Comparison of ENCODE assay signal across 20 mouse cellular contexts in the genomic region with DNA sequence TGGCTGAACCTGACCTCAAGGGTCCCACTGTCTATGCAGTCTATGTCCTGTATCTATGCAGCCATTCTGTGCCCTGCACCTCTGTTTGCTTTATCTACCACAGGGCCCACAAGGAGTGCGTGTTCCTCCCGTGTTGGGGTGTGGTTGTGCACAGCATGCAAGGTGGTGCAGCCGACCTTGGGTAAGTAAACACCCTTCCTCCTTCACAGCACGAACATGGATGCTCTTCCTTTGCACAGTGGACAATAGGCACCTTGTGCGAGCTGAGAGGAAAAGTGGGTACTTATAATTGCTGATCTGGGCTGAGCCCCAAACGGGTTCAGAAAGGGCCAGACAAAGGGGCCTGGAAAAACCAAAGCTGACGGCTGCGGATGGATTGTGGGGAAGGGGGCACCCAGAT.
DNase-seq lines count a peak whose midpoint lies in the region; ATAC-seq and TF ChIP-seq lines count a peak whose summit lies in the region.
"Had no signal": no experiment of that assay in that cellular context is flagged by ENCODE, and none has a peak within 500 bp of the region (broad histone marks: within the 10 kb centered on the region; RNA-seq: fewer than 3 reads in every experiment).

No protein-coding gene starts in this region.

- H3K27me3 ChIP-seq in lung, embryonic 15.5 days, result no peaks in the 10 kb centered on the region
- no peaks in the 10 kb centered on the region for H3K27me3 ChIP-seq in embryonic facial prominence, embryonic 11.5 days (ENCODE audit: control insufficient read depth, insufficient read depth, low read length)
- no peaks in the 10 kb centered on the region for H3K27me3 ChIP-seq in limb, embryonic 10.5 days (ENCODE audit: low read depth, poor library complexity, severe bottlenecking)
- H3K27me3 ChIP-seq: hindbrain, embryonic 15.5 days; neural tube, embryonic 13.5 days had no signal

- peak; percentile 41 for ATAC-seq in lung, embryonic 15.5 days (ENCODE audit: borderline replicate concordance, extremely low read depth, low FRiP score, low TSS enrichment)
- no peak for ATAC-seq in embryonic facial prominence, embryonic 11.5 days (replicated peaks; ENCODE audit: insufficient number of reproducible peaks, low FRiP score, low TSS enrichment, low read depth)
- ATAC-seq: liver, postnatal 0 days had no signal

- H3K4me1 ChIP-seq in lung, embryonic 15.5 days, result peaks cover 18% of the 10 kb centered on the region
- H3K4me1 ChIP-seq in embryonic facial prominence, embryonic 11.5 days (ENCODE audit: control insufficient read depth, insufficient read depth, low read length), result peaks cover 5% of the 10 kb centered on the region
- peaks cover 28% of the 10 kb centered on the region for H3K4me1 ChIP-seq in limb, embryonic 10.5 days

- no peaks in the 10 kb centered on the region for H3K36me3 ChIP-seq in lung, embryonic 15.5 days
- no peaks in the 10 kb centered on the region for H3K36me3 ChIP-seq in embryonic facial prominence, embryonic 11.5 days (replicated peaks; ENCODE audit: control insufficient read depth, insufficient read depth, low read depth, low read length)
- no peaks in the 10 kb centered on the region for H3K36me3 ChIP-seq in limb, embryonic 10.5 days
- H3K36me3 ChIP-seq: hindbrain, embryonic 15.5 days; neural tube, embryonic 13.5 days had no signal

- no peak overlapping the region for H3K9ac ChIP-seq in lung, embryonic 15.5 days
- H3K9ac ChIP-seq in embryonic facial prominence, embryonic 11.5 days (replicated peaks; ENCODE audit: low read length), result peak overlapping the region; percentile 3; the same call in 1 of the 2 replicates
- H3K9ac ChIP-seq: hindbrain, embryonic 15.5 days; liver, postnatal 0 days; neural tube, embryonic 13.5 days had no signal

- DNase-seq in lung, postnatal 36 days, result no peak
- peak; percentile 35 for DNase-seq in brain, embryonic 14.5 days (ENCODE audit: low read depth)
- no peak for DNase-seq in embryonic facial prominence, embryonic 11.5 days (ENCODE audit: low spot score)
- no peak for DNase-seq in limb, embryonic 10.5 days (ENCODE audit: low spot score)
- no peak for DNase-seq in urinary bladder, postnatal 36 days (ENCODE audit: low spot score in 2 of 2)
- DNase-seq in gastrocnemius, postnatal 36 days, result no peak
- DNase-seq in cerebellum, adult 11-12 months, result no peak
- DNase-seq: adrenal gland, adult 2 months; cerebellum, adult 11 months; cerebellum, postnatal 36 days; gastrocnemius, postnatal 10 days; kidney, adult 8-10 months; kidney, postnatal 25 days; liver; liver, postnatal 0 days; thymus, postnatal 4 days had no signal

- intact Hi-C loops in gastrocnemius, postnatal 36 days (cut with DNase I), result loop anchor here (2.0 kb wide), 1 partner anchor 18 kb away; no protein-coding TSS in a partner anchor

- no peak for TF ChIP-seq CTCF in brain, embryonic 14.5 days (IDR thresholded peaks at IDR 0.05; ENCODE audit: borderline replicate concordance, extremely low read depth, insufficient read depth, insufficient read length)

- peak overlapping the region; percentile 85 for H3K27ac ChIP-seq in lung, embryonic 15.5 days
- H3K27ac ChIP-seq in embryonic facial prominence, embryonic 11.5 days (replicated peaks; ENCODE audit: low read depth, low read length), result no peak overlapping the region
- H3K27ac ChIP-seq in limb, embryonic 10.5 days, result peak overlapping the region; percentile 73
- H3K27ac ChIP-seq: hindbrain, embryonic 15.5 days; left cerebral cortex, adult 2 months; neural tube, embryonic 13.5 days had no signal

- H3K4me2 ChIP-seq in lung, embryonic 15.5 days, result peak overlapping the region; percentile 21; the same call in 1 of the 2 replicates
- no peak overlapping the region for H3K4me2 ChIP-seq in embryonic facial prominence, embryonic 11.5 days (ENCODE audit: low read depth, low read length)
- H3K4me2 ChIP-seq: hindbrain, embryonic 15.5 days; neural tube, embryonic 13.5 days had no signal

- TF ChIP-seq POLR2A in brain, embryonic 14.5 days (IDR thresholded peaks at IDR 0.05; ENCODE audit: borderline replicate concordance, extremely low read depth, insufficient read depth, insufficient read length, poor library complexity, severe bottlenecking), result no peak

- H3K9me3 ChIP-seq in lung, embryonic 15.5 days, result no peaks in the 10 kb centered on the region
- no peaks in the 10 kb centered on the region for H3K9me3 ChIP-seq in embryonic facial prominence, embryonic 11.5 days (replicated peaks; ENCODE audit: control insufficient read depth, low read length)
- H3K9me3 ChIP-seq in limb, embryonic 10.5 days (replicated peaks), result no peaks in the 10 kb centered on the region
- H3K9me3 ChIP-seq: hindbrain, embryonic 15.5 days had no signal

- 47% methylated on average over 8 of the region's 8 CpGs for WGBS in lung, embryonic 15.5 days
- 50% methylated on average over 8 of the region's 8 CpGs for WGBS in embryonic facial prominence, embryonic 11.5 days
- 80% methylated on average over 8 of the region's 8 CpGs for WGBS in limb, embryonic 10.5 days

- H3K4me3 ChIP-seq in lung, embryonic 15.5 days, result no peak overlapping the region
- H3K4me3 ChIP-seq in embryonic facial prominence, embryonic 11.5 days (ENCODE audit: low read depth, low read length), result no peak overlapping the region
- H3K4me3 ChIP-seq in limb, embryonic 10.5 days, result no peak overlapping the region
- H3K4me3 ChIP-seq: hindbrain, embryonic 15.5 days; left cerebral cortex, adult 2 months; neural tube, embryonic 13.5 days had no signal
